Mouse (Mus musculus) common myeloid progenitor, adult 5-6 weeks (primary cell): ENCODE measurements around the gene Gm8453. TPM values are rescaled to one million over a fixed set of nuclear protein-coding genes. Genes with fewer than 3 reads are reported as not detected.
"Not testable (repeated sequence)": the region's sequence is repeated elsewhere in the genome, so short reads cannot be mapped to it uniquely, and the experiment has no call there.

ENCODE experiments used
- ATAC-seq: replicated peaks from 2 replicates; pipeline ENCODE4 v1.8.0; 2016; ENCODE audit warnings: low read depth, mild to moderate bottlenecking, moderate TSS enrichment, inconsistent platforms; ENCODE audit not compliant: poor library complexity, severe bottlenecking
- total RNA-seq: library from RNA; stranded (forward); fragments of 200-1000, 187-1606 nt; gene quantifications from 2 replicates; pipeline ENCODE4 v1.2.3, GENCODE M21; 2017

The Gm8453 gene
- not detected in 2 replicates for total RNA-seq

GRCm38 (mm10) chr7:22229384-22229783 is at the start of gene Gm8453:
Gm8453 (minus strand) TSS chr7:22229484.
- ATAC-seq, result not testable (repeated sequence)

DNA sequence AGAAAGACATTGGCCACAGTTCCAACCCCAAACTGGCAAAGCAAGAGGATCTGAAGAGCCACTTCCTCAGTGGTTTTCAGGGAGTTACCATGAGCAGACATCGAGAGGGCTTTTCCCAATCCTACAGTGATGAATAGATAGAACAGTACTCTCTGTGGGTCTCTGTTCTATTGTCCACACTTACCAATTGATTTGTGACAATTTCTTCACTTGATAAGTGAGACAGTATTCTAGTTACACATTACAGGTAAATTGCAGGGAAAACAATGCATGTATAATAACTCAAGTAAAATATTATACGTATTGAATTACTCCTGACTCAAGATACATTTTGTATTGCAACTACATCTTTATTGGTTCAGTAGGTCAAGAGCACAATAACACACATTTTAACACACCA is 28.1 kb downstream of the Gm8453 start, which contains the start of gene Gm8653:
TSS of gene Gm8653 (minus strand) at position 101 of the 400 bp plus-strand sequence.
- ATAC-seq, result not testable (repeated sequence)

- not testable (repeated sequence) for ATAC-seq
These were observed 40.2 kb downstream of the Gm8453 start, which contains the start of gene Vmn1r143 for GRCm38 (mm10) chr7:22189077-22189476. Vmn1r143 (plus strand) TSS chr7:22189377.

Other genes starting within 250 kb of the Gm8453 start
- not detected in 2 replicates for gene Vmn1r137, start 234.9 kb downstream of the Gm8453 start, total RNA-seq
- not detected in 2 replicates for gene Vmn1r138, start 200.6 kb downstream of the Gm8453 start, total RNA-seq
- gene Gm6176, start 173.2 kb downstream of the Gm8453 start, total RNA-seq, result not detected in 2 replicates
- gene Vmn1r139, start 160.4 kb downstream of the Gm8453 start, total RNA-seq, result not detected in 2 replicates
- not detected in 2 replicates for gene Gm16451, start 111.2 kb downstream of the Gm8453 start, total RNA-seq
- gene Gm10666, start 94.7 kb downstream of the Gm8453 start, total RNA-seq, result not detected in 2 replicates
- not detected in 2 replicates for gene Vmn1r142, start 65.4 kb downstream of the Gm8453 start, total RNA-seq
- not detected in 2 replicates for gene Vmn1r143, start 40.1 kb downstream of the Gm8453 start, total RNA-seq
- not detected in 2 replicates for gene Gm8653, start 28.2 kb downstream of the Gm8453 start, total RNA-seq
- not detected in 2 replicates for gene Gm4187, start 100.2 kb upstream of the Gm8453 start, total RNA-seq
- not detected in 2 replicates for gene Gm8660, start 141.6 kb upstream of the Gm8453 start, total RNA-seq
- not detected in 2 replicates for gene Vmn1r148, start 184.1 kb upstream of the Gm8453 start, total RNA-seq
- not detected in 2 replicates for gene Vmn1r149, start 208.7 kb upstream of the Gm8453 start, total RNA-seq
- not detected in 2 replicates for gene Gm10665, start 234.6 kb upstream of the Gm8453 start, total RNA-seq